Mouse (Mus musculus): ENCODE measurements at regions not wholly inside any gene's neighbourhood (a gene's known extent, or its start where the extent isn't known, plus 50 kb on each side); places are given as distances from the start of the nearest gene placed in this dataset.
A peak's percentile ranks its signal among the peaks of the same experiment; 100 is the strongest.

DNA sequence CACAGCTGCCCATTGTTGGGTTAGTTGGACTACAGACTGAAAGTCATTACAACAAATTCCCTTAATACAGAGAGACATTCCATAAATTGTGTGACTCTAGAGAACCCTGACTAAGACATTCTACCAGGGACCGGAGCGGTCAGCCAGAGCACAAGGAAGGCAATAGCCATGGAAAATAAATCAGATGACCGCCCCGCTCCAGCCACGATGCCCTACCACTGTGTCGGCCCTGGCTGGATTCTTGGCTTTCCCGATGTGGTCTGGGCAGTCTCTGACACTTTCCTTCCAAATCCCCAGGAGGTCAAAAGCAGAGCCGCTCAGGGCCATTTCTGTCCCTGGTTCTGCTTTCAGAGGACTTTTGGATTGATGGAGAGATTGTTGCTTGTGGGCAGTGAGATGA, 57.8 kb downstream of the Lsm3 start:
- no peak for DNase-seq (ENCODE audit: extremely low spot score, low read depth, low spot score)

DNA sequence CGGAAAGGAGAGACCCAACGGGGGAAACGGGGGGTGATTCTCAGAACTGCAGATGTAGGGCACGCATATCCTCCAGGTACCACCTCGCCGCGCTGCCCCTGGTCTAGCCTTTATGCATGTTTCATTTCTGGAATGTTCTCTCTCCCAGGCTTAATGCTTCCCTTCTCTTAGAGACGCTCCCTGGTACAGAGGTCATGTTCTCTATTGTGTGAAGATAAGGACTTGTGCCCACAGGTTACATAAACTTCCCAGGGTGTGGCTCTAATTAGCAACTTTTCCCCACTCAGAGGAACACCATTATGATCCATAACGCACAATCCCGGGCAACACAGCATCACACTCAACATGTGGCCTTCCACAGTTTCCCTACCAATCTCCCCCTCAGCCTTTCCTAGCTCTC, 58.7 kb downstream of the Lsm3 start:
- DNase-seq (ENCODE audit: extremely low spot score, low read depth, low spot score) = no peak

DNA sequence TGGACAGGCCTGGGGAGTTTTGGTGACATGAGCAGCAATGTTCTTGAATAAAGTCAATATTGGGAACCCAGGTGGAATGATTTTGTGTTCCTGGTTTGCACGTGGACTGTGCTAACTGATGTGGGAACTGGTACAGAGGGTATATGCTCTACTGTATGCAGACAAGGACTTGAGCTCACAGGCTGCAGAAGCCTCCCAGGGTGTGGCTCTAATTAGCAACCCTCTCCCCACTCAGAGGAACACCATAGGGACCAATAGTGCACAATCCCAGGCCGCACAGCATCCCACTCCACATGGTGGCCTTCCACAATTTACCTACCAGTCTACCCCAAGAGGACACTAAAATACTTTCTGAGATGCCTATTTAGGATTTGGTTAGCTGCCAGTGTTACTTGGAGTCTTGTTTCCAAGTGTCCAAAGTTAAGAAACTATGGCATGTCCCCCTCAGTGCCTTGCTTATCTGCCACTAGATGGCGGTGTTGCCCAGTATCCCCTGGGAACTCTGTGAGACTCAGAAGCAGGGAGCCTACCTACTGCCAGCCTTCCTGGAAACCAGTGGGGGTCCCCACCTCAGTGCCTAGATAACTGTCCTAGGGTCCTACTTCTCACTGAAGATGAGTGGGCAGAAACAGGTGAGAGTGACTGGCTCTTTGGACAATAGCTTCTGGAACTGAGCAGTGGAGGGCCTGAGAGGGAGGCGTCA, 60.1 kb downstream of the Lsm3 start:
- DNase-seq (ENCODE audit: extremely low spot score, low read depth, low spot score) = peak; percentile 57

DNA sequence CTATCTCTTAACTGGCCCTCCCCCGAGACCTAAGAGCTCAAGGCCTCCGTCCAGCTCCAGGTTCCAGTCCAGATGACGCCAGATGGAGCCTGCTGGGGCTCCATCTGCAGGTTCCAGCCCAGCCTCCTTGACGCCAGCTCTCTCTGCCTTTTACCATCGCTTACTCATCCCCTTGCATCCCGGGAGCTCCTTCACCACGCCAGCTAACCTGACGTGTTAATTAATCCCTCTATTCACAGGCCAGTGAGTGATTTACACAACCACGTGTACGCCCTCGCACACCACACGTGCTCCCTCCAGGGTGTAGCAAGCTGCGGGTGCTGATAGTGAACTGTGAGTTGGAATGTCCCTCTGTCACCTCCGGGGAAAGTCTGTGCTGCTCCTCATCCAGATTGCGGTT, 61.2 kb downstream of the Lsm3 start:
- no peak for DNase-seq (ENCODE audit: extremely low spot score, low read depth, low spot score)

DNA sequence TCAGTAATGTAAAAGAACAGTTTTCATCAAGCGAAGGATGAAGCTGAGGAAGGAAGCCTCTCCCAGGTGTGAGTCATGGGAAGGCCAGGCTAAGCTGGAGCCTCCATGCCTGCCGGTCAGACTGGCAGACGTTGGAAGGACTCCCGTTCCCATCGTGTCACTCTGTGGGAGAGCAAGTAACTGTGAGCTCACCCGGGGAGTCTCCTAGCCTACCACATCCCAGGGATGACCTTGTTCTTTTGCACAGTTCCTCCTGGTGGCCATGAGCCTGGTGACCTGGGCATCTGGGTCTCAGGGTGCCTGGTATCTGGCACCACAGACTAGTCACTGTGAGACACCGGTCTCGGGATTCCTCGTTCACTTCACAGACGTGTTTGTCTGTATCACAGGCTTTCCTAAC, 63.9 kb downstream of the Lsm3 start:
- no peak for DNase-seq (ENCODE audit: extremely low spot score, low read depth, low spot score)

DNA sequence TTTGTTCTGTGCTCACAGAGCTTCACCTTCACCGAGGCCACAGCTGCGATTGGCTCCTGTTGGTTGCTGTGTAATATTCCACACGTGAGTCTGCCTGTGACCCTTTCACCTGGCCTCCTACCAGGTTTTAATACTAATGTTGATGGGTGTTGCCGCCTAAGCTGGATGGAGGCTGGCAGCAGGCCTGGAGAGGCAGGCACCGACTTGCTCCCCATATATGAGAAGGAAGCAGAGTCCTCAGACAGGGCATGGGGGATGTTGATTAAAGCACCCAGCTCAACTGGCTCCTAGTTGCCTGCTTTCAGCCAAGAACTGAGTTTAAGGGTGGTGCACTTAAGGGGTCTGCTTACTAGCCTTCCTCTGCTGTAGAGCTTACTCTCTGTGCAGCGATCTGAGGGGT, 64.9 kb downstream of the Lsm3 start:
- DNase-seq (ENCODE audit: extremely low spot score, low read depth, low spot score) = no peak

DNA sequence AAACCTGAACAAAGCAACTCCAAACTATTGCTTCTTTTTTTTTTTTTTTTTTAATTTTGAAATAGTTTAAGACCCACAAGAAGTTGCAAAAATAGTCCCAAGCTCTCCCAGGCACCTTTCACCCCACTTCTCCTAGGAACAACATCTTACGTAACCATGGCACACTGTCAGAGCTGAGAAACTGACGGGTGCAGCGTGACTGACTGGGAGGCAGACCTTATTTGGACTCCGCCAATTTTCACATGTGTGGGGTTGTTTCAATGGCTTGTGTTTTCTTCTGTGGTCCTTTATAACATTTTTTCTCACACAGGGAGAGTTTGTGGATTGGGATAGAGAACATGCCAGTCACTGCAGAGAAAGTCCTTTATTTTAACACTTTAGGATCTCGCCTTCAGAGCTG, 66.6 kb downstream of the Lsm3 start:
- no peak for DNase-seq (ENCODE audit: extremely low spot score, low read depth, low spot score)

DNA sequence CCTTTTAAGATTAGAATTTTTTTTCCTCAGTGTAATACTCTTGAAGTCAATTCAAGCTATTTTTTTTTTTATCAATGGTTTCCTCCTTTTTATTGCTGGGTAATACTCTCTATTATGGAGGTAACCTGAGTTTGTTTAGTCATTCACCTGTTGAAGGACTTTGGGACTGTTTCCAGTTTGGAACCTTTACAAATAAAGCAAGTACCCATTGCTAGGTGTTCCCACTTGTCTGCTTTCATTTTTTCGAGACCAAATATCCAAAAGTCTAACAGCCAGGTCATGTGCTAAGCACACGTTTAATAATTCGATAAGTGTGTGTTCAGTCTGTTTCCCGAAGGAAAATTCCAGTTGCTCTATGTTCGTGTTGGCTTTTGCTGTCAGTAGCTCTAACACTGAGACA, 67.6 kb downstream of the Lsm3 start:
- no peak for DNase-seq (ENCODE audit: extremely low spot score, low read depth, low spot score)

DNA sequence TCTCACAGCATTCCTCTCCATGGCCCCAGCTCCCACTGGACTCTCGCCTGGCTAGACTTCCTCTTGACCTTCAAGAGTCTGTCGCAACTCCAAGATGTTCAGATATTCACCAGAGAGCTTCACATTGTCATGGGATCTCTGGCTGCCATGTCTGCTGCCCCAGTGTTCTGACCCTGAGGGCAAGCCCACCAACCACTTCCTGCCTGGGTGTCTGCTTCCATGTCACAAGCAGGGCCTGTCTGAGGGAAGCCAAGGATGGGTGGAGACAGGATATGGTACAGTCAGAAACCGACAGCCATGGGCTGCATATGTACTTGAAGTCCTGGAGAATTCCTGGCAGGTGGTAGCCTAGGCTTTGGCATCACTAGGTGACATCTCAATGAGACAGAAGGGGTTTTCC, 69.8 kb downstream of the Lsm3 start:
- no peak for DNase-seq (ENCODE audit: extremely low spot score, low read depth, low spot score)

DNA sequence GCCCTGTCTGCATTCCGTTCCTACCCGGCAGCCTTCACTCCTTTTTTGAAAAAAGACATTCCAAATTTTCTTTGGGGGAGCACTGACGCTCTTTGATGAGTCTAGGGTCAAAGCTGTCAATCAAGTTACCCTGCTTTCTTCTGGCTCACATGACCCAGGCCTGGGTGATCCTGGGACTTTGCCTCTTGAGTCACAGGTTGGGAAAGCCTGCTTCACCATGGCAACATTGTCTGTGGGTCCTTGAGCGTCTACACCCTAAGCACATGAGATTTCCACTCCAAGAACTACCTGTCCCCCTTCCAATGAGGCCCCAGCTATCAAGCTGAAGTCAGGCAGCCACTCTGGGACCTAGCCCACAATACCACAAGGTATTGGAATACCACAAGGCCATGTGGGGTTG, 73.5 kb downstream of the Lsm3 start:
- DNase-seq (ENCODE audit: extremely low spot score, low read depth, low spot score) = no peak

DNA sequence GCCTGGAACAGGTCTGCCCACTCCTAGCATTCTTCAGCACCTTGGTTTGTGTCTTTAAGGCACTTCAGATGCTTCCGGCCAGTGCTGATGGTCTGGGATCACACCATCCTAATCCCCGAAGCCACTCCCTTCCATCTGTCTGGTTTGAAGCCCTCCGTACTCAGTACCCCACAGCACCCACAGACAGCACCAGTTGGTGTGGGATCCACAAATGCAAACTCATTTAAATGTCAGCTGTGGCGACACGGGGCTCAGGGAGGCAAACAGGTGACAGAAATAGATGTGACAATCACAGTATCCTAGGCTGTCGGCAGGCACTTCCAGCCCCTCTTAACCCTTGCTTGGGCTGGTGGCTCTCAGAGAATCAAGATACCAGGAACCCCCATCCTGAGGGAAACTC, 74.7 kb downstream of the Lsm3 start:
- no peak for DNase-seq (ENCODE audit: extremely low spot score, low read depth, low spot score)

DNA sequence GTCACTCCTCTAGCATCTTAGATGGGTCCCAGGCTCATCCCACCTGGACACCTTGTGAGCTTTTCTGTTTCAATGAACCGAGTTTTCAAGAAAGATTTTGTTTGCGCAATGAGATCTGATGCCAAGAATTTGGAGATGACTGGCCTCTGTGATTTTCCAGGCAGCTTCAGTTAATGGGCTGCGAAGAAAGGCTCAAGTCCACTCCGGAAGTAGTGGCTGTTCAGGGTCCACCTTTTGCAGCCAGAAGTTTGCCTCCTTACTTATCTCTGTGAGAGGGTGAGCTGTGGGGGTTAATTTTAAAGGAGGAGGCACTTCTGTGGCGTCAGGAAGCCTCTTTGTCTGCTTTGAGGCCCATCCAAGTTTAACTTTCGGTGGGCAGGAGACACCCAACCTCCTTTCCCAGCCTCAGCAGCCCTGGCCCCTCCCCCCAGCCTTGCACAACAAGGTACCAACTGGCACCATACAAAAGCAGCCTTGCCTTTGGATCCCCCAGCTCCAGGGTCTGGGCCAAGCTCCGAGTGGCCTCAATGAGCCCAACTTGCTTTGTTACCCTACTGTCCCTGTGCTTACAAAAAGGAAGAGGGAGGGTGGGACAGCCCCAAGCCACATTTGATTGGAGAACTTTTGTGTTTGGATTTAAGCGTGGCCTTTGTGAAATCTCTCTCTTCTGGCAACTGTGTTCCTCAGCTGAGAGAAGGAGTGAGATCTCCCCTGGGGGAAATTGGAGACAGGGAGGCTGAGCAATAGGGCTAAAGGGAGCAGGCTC, 75.3 kb downstream of the Lsm3 start:
- DNase-seq (ENCODE audit: extremely low spot score, low read depth, low spot score) = no peak

DNA sequence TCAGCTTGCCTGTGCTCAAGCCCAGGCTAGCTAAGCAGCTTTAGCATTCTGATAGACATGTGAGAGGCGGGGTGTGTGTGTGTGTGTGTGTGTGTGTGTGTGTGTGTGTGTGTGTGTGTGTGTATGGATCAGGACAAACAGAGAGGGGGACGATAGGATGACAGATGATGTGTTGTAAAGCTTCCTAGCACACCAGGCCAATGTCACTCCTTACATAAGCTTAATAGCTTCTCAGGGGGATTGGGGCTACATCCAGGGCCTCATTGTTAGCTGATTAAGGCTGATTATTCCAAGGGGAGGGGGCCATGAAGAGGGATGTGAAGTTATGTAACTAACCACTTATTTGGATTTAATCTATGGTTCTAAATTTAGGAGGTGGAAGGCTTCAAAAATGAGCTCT, 76.9 kb downstream of the Lsm3 start:
- no peak for DNase-seq (ENCODE audit: extremely low spot score, low read depth, low spot score)

DNA sequence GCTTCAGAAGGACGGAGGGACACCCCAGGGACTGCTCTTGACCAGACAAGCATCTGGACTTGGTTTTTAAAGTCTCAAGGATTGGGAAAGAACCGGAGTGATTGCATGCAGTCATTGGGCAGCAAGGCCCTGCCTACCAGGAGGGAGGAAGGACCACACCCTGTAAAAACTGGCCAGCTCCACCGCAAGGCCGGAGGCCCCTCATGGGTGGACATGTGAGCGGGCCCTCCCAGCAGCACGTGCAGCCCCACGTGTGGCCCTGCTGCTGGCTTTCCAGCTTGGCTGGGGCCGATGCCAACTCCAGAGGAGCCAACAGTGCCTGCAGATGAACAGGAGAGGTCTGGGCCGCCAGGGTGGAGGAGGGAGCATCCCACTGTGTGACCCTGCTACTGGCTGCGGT, 83.2 kb downstream of the Lsm3 start:
- DNase-seq (ENCODE audit: extremely low spot score, low read depth, low spot score) = no peak

DNA sequence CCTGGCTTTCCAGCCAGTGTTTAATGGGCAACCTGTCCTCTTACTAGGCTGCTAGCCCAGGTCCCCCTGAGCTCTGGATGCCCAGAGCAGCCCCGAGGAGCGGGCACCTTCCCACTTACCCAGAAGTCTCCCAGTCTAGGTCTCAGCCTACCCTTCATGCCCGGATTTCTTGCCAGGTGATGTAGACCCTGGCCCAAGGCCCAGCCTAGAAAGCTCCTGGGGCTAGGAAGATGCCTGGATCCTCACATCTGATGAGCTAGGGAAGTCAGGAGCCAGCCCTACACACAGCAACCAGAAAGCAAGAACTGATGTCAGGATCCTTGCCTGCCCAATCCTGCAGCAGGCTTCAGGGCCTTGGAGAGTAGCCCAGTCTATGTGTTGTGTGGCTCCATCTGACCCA, 83.7 kb upstream of the Slc6a6 start:
- no peak for DNase-seq (ENCODE audit: extremely low spot score, low read depth, low spot score)

DNA sequence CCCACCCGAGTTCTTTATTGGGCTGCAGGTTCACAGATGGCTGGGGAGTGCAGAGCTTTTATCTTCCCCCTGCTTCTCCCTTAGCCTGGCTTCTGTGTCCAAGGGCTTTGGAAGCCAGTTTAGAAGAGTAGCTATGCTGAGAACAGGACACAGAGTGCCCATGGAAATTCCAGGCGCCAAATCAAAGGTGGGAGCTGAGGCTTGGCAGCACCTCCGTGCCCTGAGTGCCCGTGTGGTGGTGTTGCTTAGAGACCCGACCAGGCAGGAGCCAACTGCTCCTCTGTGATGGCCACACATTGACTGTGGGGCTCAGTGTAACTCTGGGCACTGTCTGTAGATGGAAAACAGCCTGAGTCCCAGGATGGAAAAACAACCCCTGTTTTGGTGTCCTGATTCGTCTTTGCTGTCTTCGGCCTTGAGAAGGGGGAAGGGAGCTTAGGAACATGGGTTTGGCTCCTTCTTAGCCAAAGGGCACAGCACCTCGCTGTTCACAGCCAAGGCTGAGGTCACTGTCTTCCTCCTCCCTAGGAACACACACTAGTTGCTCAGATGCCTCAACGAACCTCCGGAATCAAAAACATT, 77.1 kb upstream of the Slc6a6 start:
- DNase-seq (ENCODE audit: extremely low spot score, low read depth, low spot score) = no peak

DNA sequence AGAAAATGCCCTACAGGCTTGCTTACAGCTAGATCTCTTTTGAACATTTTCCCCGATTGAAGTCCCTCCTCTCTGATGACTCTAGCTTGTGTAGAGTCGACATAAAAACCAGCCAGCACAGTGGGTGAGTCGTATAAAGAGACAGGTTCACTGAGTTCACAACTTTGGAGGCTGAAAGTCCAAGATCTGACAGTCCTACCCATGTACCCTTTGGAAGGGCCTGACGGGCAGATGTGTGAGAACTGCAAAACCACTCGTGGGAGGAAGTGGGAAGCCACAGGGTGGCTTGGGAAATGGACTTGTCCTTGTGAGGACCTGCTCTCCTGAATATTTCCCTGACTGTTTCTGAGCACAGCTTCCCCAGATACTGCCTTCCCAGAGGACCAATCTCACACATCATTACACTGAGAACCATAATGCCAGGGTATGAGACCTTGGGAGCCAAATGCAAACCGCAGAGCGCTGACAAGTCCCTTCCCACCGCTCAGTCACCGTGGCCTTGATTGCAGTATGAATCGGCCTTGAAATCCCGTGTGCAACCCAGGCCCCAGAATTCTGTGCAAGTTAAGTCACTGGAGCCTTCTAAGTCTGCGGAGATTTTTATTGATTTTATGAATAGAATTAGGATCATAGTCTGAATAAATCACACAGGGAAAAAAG, 76.1 kb upstream of the Slc6a6 start:
- no peak for DNase-seq (ENCODE audit: extremely low spot score, low read depth, low spot score)

DNA sequence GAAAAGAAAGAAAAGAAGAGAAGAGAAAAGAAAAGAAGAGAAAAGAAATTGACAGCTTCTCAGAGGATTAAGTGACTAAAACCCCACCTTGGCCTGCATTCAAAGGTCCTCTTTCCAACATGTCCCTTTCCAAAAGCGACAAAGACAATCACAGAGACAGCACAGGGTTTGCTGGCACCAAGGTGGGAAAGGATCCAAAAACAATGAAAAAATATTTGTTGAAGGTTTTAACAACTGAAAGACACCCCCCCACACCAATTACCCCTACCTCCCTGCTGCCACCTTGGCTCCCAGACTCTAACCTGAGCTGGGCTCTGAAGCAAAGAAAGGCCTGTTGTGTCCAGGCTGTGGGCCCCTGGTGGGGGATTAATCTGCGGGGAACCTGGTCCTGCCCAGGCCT, 74.2 kb upstream of the Slc6a6 start:
- DNase-seq (ENCODE audit: extremely low spot score, low read depth, low spot score) = no peak

DNA sequence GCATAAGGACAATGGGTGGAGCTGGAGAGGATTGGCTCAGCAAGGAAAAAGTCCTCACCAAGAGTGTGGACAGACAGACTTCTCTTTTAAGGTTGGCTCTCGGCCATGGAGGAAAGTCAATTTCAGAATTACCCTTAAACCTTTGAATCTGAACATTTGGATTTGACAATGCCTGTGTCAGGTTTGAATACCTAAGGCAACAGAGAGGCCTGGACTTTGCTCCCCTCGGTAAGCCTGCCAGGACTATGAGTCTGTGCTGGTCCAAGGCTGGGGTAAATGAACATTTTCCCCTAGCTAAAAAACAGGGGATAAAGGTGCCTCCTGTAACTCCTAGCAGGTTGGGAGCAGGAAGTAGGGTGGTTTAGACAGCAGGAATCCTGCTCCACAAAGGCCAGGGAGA, 68.8 kb upstream of the Slc6a6 start:
- no peak for DNase-seq (ENCODE audit: extremely low spot score, low read depth, low spot score)

DNA sequence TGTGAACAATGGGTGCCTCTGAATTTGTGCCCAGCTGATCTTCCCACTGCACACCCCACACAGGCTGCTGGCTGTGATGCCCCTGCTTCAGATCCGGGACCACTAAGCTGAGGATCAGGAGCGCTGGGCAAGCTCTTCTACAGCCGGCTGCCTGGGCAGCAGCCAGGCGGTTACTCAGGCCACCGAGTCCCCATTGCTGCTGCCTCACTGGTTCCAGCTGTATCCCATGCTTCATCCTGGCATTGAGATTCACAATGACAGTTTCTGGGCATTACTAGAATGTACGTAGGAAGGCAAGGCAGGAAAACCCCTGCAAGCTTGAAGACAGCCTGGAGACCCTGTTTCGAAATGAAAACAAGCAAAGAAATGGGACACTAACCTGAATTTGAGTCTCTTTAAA, 67.3 kb upstream of the Slc6a6 start:
- DNase-seq (ENCODE audit: extremely low spot score, low read depth, low spot score) = no peak

DNA sequence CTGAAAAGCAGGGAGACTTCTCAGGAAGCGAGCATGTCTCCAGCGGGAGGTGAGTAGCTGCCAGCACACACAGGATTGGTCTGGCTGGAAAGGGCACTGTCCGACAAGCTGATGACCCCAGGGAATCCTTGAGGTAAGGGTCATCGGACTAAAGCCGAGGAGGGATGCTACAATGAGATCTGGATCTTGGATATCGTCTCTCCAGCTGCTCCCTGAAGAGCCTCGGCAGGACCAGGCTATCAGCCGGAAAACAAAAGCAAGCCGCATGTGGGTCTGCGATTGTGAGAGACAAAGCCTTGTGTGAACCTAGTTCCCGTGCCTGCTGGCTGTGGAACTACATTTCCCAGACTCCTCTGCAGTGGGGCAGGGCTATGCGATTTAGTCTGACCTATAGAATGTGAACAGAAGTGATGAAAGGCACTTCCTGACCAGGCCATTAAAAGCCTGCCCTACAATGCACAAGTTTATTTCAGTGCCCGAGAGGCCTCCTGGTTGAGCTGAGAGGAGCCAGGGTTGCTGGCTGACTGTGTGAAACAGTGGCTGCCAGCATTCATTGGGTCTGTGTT, 66.7 kb upstream of the Slc6a6 start:
- DNase-seq (ENCODE audit: extremely low spot score, low read depth, low spot score) = peak; percentile 85

DNA sequence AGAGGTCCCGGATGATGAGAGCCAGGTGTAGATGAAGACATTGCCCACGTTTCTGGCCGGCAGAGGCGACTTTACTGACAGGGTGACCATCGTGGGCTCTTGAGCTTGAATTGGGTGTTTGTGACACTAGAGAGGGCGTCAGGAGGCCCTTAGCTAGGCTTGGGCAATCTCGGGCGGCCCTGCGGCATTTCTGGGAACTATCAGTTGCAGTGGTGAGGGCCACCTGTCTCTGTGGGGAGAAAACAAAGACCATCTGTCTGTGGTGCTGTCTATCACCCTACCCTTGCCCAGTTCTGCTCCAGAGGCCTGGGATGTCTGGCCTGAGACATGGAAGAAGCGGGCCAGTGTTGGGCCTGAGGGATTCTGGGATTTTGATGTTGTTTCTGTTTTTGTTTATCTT, 66.2 kb upstream of the Slc6a6 start:
- DNase-seq (ENCODE audit: extremely low spot score, low read depth, low spot score) = no peak

All from hindlimb bud, embryonic 11.5 days (tissue).